Mouse (Mus musculus): Measurements from ENCODE around the gene Sypl. TPM values are rescaled to one million over a fixed set of nuclear protein-coding genes. Genes with fewer than 3 reads are reported as not detected.
A peak's percentile ranks its signal among the peaks of the same experiment; 100 is the strongest.
"Not testable (repeated sequence)": the region's sequence is repeated elsewhere in the genome, so short reads cannot be mapped to it uniquely, and the experiment has no call there.

Gene Sypl
- polyA plus RNA-seq, 1 experiment: 139 TPM

DNA sequence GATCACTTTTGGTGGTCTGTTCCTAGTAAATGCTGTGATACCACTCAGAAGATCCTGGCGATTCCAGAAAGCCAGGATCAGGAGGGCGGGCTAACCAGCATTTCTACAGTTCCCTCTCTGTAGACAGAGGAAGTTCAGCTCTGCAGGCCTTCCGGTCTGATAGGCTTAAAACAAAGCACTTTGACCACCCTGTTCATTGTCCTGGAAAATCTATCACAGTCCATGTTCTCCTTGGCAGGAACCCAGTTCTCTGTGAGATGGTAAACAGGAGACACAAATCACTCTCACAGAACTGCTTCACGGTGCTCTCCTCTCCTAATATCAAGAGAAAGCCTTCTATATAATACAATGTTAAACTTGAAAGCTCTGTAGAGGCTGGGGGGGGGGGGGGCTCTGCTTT lies 10.3 kb upstream of the Sypl start:
- DNase-seq (ENCODE audit: low read depth): no peak

DNA sequence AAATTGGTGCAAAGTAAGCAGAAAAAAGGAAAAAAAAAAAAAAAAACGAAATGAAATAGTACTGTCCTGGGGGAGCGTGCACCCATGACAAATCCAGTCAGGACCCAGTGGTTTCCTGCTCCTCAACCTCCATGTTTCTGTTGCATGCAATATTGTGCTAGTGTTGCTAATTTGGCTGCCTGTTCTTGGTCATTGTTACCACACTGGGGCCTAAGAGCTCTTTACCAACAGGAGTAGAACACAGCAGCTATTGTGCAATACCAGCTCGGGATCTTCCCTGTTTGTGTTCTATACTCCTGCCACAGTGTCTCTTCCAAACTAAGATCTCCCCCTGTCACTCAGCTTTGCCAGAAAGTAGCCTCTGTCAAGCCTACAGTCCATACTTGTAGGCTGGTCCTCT lies 9.7 kb upstream of the Sypl start:
- peak; percentile 58 for DNase-seq (ENCODE audit: low read depth)

DNA sequence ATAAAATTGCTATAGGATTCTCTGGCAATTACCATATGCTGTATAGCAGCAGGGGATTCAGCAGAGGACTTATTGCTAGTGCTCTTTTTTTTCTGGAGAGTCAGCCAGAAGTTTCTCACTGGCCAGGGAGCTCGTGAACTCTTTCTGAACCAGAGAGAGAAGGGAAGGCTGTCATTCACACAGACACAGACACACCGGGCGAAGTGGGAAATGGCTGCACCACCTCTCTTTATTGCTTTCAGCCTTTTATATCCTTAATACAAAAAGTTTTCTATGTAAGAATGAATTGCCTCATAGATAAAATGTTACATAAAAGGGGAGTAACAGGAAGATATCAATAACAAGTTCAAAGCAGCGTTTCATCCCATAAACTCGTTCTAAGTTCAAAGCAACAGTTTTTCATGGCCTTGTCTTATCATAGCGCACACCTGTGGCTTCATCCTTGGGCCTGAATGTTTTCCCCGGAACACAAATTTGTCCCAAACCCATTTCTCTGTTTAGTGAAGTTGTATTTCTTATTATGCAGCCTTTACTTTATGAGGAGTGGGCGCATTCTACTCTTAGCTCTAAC lies 8.7 kb upstream of the Sypl start:
- DNase-seq (ENCODE audit: low read depth): no peak

DNA sequence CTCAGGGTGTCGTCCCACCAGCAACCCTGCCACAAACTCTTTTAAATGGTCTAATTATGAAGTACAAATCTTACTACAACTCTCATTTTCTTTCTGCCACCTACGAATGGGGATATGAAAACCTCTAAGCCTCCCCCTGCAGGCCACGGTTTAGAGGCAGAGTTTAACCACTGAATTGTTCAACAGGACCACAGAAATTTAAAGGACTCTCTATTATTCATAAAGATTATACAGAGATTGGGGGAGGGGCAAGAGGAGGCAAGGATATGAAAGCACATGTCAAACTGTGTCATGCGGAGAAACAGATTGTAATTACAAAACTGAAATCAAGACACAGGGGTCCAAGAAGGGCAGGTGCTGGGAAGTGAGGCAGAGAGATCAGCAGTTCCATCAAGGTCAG lies 7.3 kb upstream of the Sypl start:
- DNase-seq (ENCODE audit: low read depth): no peak

DNA sequence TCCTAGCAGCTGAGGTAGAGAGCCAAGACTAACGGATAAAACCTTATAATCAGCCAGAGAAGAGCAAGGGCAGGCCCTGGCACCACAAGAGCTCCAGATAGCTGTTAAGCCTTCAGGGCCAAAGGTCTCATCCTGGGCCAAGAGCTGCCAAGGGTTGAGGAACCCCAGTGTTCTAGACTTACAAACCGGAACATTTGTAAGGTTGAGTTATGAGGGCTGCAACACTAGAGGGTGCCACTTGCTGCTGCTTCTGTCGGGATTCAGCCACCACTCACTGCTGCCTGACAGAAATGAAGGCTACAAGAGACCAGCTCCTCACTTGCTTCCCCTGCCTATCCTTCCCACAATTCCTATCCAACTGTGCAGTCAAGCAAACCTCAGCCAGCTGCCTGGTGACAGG lies 1.3 kb upstream of the Sypl start:
- peak; percentile 50 for DNase-seq (ENCODE audit: low read depth)

DNA sequence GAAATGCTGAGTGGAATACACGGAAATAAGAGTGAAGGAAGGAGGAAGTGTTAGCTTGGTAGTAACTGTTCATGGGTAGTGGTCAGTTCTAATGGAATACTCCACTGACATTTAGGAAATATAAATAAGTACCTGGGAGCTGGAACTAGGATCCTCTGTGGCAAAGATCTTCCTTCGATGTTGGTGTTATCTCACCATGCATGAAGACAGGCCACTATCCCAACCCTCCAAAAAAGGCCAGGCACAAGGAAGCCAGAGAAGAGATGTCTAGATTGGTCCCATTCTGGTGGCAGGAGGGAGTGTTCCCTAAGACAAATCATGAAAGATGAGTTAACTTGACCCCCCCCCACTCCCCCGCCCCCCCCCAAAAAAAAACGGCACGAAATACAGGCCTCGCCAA lies 625 bp upstream of the Sypl start:
- no peak for DNase-seq (ENCODE audit: low read depth)

DNA sequence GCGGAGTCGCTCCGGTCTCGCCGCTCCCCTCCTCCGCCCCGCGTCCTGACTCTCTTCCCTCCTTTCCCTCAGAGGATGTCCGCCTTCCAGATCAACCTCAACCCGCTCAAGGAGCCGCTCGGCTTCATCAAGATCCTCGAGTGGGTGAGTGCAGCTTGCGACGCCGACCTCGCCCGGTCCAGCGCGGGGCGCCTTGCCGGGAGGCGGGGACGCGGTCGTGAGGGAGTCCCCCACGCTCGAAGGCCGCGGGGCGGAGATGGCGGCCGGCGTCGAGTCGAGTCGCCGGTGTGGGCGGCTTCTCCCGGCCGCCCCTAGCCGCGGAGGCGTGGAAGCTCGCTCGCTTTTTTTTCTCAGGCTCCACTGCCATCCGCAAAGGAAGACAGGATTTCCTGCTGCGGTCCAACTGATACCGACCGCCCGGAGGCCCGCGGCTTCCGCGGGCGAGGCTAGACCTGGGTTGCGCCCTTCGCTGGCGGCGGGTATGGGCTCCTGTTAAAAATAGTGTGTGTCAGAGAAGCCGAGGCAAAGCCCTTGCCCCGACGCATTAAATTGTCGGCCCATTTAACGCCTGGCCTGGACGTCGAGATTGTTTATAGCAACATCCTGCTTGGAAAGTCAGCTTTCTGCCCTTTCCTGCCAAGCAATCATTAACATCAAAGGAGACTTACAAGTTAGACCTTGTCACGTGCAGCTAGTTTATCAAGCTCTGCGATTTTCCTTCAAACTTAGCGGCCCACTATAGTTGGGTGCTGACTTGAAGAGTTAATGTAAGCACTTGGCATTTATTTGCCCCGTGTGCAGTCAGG lies 728 bp downstream of the Sypl start:
- peak; percentile 49 for DNase-seq (ENCODE audit: low read depth)

DNA sequence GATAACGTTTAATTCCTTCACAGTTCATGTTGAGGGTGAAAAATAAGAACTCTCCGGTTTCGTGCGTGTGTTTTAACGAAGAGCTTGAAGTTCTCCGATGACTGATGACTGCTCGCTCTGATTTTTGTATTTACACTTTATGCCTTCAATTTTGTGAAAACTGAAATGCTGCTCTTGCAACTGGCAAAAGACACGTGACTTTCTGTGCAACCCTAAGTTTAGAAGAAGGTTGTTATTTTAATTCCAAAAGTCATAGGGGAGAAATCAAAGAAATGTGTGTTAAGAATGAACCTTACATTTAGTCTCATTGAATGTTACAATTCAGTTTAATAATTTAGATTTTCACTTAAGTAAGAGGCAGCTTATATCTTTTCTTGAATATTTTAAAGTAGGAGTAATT lies 1.3 kb downstream of the Sypl start:
- no peak for DNase-seq (ENCODE audit: low read depth)

DNA sequence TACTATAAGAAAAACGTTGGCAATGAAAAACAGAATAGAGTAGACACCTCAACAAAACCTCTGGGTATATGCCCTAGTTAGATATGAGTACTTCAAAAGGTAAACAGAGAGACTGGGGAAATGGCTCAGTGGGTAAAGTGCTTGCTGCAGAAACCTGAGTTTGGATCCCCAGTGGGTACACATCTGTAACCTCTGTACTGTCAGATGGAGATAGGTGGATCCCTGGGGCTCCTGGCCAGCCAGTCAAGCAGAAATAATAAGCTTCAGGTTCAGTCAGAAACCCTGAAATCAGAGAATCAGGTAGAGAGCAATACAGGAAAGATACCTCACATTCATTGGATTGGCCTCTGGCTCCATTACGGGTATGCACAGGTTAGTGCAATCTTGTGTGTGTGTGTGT lies 3.5 kb downstream of the Sypl start:
- no peak for DNase-seq (ENCODE audit: low read depth)

DNA sequence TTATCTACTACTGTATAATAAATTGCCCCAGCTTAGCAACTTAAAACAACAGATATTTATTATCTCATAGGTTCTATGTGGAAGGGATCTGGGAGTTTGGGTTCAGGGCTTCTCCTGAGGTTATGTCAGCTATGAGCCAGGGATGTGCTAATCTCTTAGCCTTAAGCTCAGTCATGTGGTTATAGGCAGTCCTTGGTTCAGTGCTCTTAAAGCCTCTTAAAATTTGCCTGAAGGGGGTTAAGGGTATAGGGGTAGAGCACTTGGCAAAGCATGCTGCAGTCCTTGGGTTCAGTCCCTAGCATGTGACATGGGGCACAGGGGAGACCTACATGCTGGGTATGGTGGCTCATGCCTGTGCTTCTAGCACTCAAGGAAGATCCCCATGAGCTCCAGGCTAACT lies 8.4 kb downstream of the Sypl start:
- no peak for DNase-seq (ENCODE audit: low read depth)

DNA sequence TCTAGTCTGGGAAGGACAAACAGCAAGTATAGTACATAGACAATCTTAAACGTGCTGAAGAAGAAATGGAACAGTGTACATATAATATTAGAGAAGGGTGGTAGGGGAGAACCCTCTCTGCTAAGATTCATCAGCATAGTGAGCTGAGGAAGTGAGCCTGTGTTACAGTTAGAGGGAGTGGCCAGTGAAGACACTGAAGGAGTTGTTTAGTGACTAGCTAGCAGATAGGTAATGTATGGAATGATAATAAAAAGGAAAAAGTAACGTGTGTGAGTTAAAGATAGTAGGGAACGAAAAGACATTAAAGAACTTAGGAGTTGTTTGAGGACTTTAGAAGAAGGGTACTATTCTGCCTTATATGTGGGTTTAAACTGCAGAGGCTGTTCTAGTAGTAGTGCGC lies 10.2 kb downstream of the Sypl start:
- DNase-seq (ENCODE audit: low read depth): no peak

DNA sequence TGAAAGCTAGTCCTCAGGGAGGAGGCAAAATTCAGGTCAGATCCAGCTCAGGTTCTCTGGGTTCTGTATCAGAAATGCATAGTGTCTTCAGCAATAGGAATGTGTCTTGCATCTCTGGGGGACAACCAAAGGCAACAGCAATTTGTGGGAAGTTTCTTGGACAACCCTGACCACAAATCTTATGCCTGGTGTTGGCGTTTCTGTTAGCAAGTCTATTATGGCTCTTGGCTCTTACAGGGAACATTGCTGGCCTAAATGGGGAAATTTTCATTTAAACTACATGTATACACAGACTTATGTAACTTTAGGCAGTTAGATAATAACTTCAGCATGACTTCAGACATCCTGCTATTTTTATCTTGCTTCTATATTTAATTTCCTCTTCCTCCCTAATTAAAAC lies 18.6 kb downstream of the Sypl start:
- no peak for DNase-seq (ENCODE audit: low read depth)

DNA sequence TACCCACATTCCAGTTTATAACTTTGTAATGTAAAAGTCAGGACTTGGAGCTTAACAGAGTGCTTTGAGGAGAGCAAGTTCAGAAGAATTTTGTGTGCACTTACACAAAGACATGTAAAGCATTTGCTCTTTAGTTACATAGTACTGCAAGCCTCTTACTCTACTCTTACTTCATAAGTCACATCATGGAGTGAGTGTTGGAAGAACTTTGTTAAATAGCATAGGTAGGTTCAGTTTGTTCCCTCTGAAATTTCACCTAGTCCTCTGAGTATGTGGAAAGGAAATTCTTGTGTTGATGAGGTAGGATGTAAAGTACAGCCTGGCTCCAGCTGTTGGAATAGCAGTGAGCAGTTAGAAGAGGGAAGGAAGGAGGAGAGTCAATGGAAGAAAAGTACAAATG lies 21.2 kb downstream of the Sypl start:
- no peak for DNase-seq (ENCODE audit: low read depth)

DNA sequence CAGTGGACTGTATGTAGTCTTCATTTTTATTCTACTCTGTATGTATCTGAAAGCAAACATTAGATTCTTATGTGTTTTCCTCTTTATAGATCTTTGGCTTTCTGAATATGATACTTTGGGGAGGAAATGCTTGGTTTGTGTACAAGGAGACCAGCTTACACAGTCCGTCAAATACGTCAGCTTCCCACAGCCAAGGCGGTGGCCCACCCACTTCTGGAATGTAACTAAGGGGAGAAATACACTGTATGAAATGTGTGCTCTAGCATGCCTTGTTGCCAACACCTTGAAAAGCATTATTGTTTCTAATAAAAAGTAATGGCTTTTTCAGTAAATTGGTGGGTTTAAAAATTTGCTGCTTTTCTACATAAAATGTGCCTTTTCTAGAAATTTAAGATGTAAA lies 21.8 kb downstream of the Sypl start:
- DNase-seq (ENCODE audit: low read depth): no peak

DNA sequence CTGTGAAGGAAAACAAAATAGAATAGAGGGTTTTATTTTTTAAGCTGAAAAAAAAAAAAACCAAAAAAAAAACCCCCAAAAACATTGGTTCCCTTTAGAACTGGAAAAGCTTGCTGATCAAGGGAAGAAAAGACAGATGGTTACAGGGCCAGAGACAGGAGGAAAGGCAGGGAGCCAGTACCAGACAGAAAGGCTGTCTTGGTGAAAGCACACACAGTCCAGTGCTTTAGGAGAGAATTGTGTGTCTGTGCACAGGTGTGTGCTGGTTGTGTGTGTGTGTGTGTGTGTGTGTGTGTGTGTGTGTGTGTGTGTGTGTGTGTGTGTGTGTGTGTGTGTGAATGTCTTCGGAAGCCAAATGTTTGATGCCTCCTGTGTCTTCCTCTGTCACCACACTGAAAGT lies 28.9 kb downstream of the Sypl start:
- no peak for DNase-seq (ENCODE audit: low read depth)

DNA sequence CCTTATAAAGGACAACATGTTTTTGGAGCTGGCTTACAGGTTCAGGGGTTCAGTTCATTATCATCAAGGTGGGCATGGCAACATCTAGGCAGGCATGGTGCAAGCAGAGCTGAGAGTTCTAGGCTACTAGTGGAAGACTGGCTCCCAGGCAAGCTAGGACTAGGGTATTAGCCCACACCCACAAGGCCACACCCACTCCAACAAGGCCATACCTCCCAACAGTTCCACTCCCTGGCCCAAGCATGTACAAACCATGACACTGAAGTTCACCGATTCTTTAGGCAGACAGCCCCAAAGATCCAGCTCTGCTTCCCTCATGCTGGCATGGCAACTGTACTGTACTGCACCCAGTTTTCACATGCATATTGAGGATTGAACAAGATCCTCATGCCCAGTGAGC lies 29.4 kb downstream of the Sypl start:
- no peak for DNase-seq (ENCODE audit: low read depth)

DNA sequence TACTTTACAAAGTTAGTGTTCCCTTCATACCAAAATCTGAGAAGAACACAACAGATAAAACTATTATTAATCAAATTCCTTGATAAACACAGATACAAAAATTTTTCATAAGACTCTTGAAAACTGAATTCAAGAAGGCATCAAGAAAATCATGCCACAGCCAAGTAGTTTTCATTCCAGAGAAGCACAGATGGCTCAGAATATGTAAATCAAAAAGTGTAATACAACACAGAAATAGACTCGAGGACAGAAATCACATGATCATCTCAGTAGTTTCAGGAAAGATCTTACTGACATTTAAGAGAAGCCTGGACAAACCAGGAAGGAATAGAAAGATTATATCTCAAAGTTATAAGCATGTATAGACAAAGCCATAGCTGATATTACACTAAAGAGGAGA lies 32.6 kb downstream of the Sypl start:
- no peak for DNase-seq (ENCODE audit: low read depth)

DNA sequence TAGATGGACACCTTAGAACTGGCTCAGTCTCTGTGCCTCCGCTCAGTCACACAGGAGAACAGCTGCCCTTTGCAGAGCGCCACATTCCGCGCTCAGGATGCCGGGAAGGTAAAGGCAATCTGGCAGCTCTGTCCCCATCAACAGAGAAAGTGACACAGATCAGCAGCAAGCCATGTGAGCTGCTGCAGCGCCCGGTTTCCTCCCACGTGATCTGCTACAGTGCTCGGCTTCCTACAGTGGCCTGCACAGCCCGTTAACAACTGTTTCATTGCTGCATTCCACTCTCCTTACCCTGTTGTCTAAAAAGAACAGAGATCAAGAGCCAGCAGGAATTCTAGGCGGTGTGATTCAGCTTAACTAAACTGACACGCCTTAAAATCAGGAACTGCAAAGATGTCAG lies 36.0 kb downstream of the Sypl start:
- DNase-seq (ENCODE audit: low read depth): no peak

DNA sequence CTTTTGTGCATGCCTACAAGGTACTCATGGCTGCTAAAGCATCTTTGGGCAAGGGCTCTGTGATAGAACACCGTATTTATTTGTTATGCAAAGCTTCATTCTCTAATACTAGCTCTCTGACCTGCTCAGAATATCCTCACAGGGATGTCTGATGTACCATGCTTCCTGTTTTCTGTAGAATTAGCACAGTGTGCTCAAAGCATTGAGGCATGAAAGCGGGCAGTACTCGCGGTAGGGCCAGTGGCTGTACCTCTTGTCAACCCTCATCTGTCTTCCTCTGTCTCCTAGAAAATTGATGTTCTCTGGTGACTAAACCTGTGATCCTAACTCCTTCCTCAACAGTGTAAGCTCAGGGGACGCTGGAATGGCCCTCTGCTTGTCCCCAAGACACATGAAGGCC lies 40.4 kb downstream of the Sypl start:
- DNase-seq (ENCODE audit: low read depth): no peak

DNA sequence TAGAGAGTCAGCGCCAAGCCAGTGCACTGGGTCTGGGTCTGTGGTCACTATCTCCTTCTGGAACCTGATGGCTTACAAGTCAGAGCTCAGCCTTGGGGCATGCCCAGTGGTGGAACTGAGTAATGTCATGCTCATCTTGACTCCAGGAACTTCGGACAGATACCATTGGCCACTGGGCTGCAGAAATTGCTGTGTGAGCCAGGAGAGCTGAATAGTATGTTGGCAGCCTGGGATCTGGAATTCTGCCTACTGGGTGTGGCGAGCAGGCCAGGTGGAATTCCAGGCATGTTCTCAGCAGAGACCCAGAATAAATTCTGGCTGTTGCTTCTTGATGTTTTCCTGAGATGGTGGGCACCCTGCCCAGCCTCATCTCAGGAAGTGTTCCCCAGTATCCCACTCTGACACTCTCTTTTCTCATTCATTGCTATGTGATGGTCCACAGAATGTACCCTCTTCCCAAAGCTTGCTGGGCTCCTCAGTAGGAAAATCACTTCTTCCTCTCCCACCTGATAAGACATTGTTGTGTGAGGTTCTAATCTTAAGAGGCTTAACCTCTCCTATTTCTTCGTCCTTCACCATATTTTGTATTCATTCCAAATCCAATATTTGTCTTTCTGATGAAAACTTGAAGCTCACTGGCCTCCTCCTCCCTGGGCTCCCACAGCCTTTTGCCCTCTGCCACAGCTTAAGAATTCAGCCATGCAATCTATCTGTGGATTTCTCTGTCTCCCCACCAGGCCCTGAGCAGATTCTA lies 41.6 kb downstream of the Sypl start:
- DNase-seq (ENCODE audit: low read depth): no peak

DNA sequence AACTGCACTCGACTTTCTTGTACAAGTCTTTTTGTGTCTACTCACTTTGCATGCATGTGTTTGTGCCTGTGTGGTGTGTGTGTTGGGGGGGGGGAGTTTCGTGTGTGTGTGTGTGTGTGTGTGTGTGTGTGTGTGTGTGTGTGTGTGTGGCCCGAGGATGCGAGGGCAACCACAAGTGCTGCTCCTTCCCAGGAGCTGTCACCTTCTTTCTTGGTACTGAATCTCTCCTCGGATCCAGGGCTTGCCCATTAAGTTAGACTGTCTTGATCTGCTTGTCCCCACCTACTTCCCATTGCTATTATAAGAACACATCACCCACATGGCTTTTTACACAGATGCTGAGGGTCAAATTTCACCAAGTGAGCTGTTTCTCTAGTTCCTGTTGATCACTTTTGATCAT lies 45.1 kb downstream of the Sypl start:
- DNase-seq (ENCODE audit: low read depth): no peak

DNA sequence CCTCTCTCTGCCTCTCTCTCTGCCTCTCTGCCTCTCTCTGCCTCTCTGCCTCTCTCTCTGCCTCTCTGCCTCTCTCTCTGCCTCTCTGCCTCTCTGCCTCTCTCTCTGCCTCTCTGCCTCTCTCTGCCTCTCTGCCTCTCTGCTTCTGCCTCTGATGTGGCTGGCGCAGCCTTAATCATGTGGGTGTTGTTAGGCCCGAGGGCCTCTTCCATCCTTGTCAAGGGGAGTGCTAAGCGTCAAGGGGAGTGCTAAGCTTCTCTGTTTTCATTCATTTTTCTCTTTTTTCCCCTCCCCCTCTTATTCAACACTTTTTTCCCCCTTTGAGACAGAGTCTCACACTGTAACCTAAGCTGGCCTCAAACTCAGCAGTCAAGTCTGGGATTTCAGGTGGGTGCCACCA lies 46.1 kb downstream of the Sypl start:
- DNase-seq (ENCODE audit: low read depth): not testable (repeated sequence)

DNA sequence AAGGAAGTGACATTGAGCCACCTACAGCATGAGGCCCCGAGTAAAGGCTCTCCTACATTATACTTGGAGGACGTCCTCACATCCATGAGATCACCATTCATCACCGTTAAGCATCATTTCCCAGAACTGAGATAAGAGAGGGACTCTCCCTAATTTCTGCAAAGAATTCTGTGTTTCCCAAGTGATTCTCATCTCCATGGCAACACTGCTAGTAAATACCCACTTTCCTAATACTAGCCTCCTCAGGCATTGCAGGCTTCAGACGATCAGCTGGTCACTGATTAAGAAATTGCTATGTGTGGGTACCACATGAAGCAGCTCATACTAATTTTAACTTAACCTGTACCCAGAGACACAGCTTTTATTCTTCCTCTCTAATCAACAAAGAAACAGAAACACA lies 46.7 kb downstream of the Sypl start:
- DNase-seq (ENCODE audit: low read depth): no peak
